Mouse (Mus musculus) kidney, embryonic 16.5 days (tissue): ENCODE data around the gene Rab20. TPM values are rescaled to one million over a fixed set of nuclear protein-coding genes. Genes with fewer than 3 reads are reported as not detected.

Source experiments
- ATAC-seq: fragments of 200-750 bp; cut with Nextera tagmentation; 2 replicates; pipeline ENCODE4 v1.8.0; 2017; ENCODE audit warnings: moderate TSS enrichment; ENCODE audit not compliant: low FRiP score, low TSS enrichment
- H3K27ac ChIP-seq: fragments of 300-500 bp; sonication (generic); 2 replicates; pipeline ENCODE4 v1.5.1; 2014; ENCODE audit warnings: low read length
- H3K27me3 ChIP-seq: fragments of 300-500 bp; sonication (generic); 2 replicates; pipeline ENCODE4 v1.6.1; 2014; ENCODE audit warnings: low read length, control low read depth, mixed read lengths; ENCODE audit not compliant: insufficient read depth
- H3K36me3 ChIP-seq: fragments of 300-500 bp; sonication (generic); 2 replicates; pipeline ENCODE4 v1.6.1; 2014; ENCODE audit warnings: low read length, control low read depth, mixed read lengths; ENCODE audit not compliant: insufficient read depth
- H3K4me1 ChIP-seq: fragments of 300-500 bp; sonication (generic); 2 replicates; pipeline ENCODE4 v1.6.1; 2014; ENCODE audit warnings: low read length, control low read depth, mixed read lengths; ENCODE audit not compliant: insufficient read depth
- H3K4me2 ChIP-seq: fragments of 300-500 bp; sonication (generic); replicated peaks from 2 replicates; pipeline ENCODE4 v1.6.1; 2014; ENCODE audit warnings: low read depth, low read length
- H3K4me3 ChIP-seq: fragments of 300-500 bp; sonication (generic); 2 replicates; pipeline ENCODE4 v1.5.1; 2014; ENCODE audit warnings: mild to moderate bottlenecking, low read length
- H3K9ac ChIP-seq: fragments of 300-500 bp; sonication (generic); replicated peaks from 2 replicates; pipeline ENCODE4 v1.6.1; 2014; ENCODE audit warnings: low read length
- H3K9me3 ChIP-seq: fragments of 300-500 bp; sonication (generic); 2 replicates; pipeline ENCODE4 v1.6.1; 2016; ENCODE audit warnings: low read length, control low read depth
- WGBS: fragments of 180-500 bp; shearing (Covaris S2); extraction: QIAGEN DNeasy Blood & Tissue Kit; methylation state at CpG from one replicate; pipeline ENCODE4 v1.1.7; 2014; 5-methylcytosine and 5-hydroxymethylcytosine counted together
- polyA plus RNA-seq: library from polyadenylated mRNA; unstranded; fragments of >200 nt; fragmentation: Nextera tagmentation; extraction: Ambion mirVana; gene quantifications from 2 replicates; pipeline ENCODE4 v1.2.1, GENCODE M21; 2015

Gene Rab20
- polyA plus RNA-seq, 1 experiment from 2014 or later = 37.3 TPM

GRCm38 (mm10) chr8:11419645-11420044 lies 58.9 kb downstream of the Rab20 start:
- Histone ChIP-seq H3K27me3 (no peaks in the 10 kb centered on the region), H3K9ac (no peak overlapping the region), H3K4me2 (no peak overlapping the region), H3K9me3 (no peaks in the 10 kb centered on the region), H3K4me3 (no peak overlapping the region), H3K36me3 (peaks cover 41% of the 10 kb centered on the region), H3K4me1 (no peaks in the 10 kb centered on the region), H3K27ac (no peak overlapping the region)
- WGBS = 10% methylated on average over 2 of the region's 2 CpGs
- 0 out of 2 replicates have a peak, but pooled peaks have one; percentile 41 for ATAC-seq

- WGBS = 40% methylated on average over 6 of the region's 6 CpGs
- 0 out of 2 replicates have a peak, but pooled peaks have one; percentile 9 for ATAC-seq
- H3K9ac ChIP-seq = no peak overlapping the region
- no peaks in the 10 kb centered on the region for H3K9me3 ChIP-seq
- no peak overlapping the region for H3K4me3 ChIP-seq
- no peaks in the 10 kb centered on the region for H3K27me3 ChIP-seq
- H3K4me2 ChIP-seq = no peak overlapping the region
- H3K4me1 ChIP-seq = no peaks in the 10 kb centered on the region
- H3K36me3 ChIP-seq = peaks cover 39% of the 10 kb centered on the region
- no peak overlapping the region for H3K27ac ChIP-seq
Observed at GRCm38 (mm10) chr8:11419232-11419631, 59.3 kb downstream of the Rab20 start.

GRCm38 (mm10) chr8:11417762-11418161 lies 60.7 kb downstream of the Rab20 start:
- no peaks in the 10 kb centered on the region for H3K9me3 ChIP-seq
- H3K4me2 ChIP-seq = no peak overlapping the region
- peaks cover 35% of the 10 kb centered on the region for H3K36me3 ChIP-seq
- no peak overlapping the region for H3K9ac ChIP-seq
- H3K4me1 ChIP-seq = no peaks in the 10 kb centered on the region
- 87% methylated on average over 13 of the region's 13 CpGs for WGBS
- no peak overlapping the region for H3K27ac ChIP-seq
- H3K27me3 ChIP-seq = no peaks in the 10 kb centered on the region
- no peak overlapping the region for H3K4me3 ChIP-seq
- ATAC-seq = no peak

- ATAC-seq = no peak
- WGBS = 89% methylated on average over 10 of the region's 10 CpGs
- peaks cover 11% of the 10 kb centered on the region; the same call in 1 of the 2 replicates for H3K4me1 ChIP-seq
- H3K4me2 ChIP-seq = no peak overlapping the region
- H3K27me3 ChIP-seq = no peaks in the 10 kb centered on the region
- H3K4me3 ChIP-seq = no peak overlapping the region
- H3K36me3 ChIP-seq = peaks cover 29% of the 10 kb centered on the region
- no peak overlapping the region for H3K9ac ChIP-seq
- H3K9me3 ChIP-seq = no peaks in the 10 kb centered on the region
- no peak overlapping the region for H3K27ac ChIP-seq
Observed at GRCm38 (mm10) chr8:11415089-11415488, 63.4 kb downstream of the Rab20 start.

DNA sequence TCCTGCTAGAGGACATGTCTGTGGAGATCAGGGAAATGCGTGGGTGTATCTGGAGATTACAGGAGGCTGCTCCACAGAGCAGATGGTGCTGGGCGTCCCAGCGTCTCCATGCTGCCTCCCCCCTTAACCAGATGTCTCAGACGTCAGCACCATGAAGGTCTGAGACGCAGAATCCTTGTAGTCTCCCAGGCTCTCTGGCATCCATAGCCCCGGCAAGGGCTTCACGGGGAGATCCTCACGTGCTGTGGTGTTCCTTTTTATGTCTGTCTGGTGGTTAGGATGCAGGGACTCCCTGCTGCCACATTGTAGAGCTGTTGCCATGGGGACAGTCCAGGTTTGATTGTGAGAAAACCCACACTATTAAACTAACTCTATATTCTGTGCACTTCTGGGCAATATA lies 64.2 kb downstream of the Rab20 start:
- H3K27me3 ChIP-seq = no peaks in the 10 kb centered on the region
- H3K9ac ChIP-seq = no peak overlapping the region
- 68% methylated on average over 8 of the region's 8 CpGs for WGBS
- no peak overlapping the region for H3K4me3 ChIP-seq
- H3K36me3 ChIP-seq = peaks cover 37% of the 10 kb centered on the region
- no peak overlapping the region for H3K27ac ChIP-seq
- ATAC-seq = no peak
- no peak overlapping the region for H3K4me2 ChIP-seq
- H3K4me1 ChIP-seq = peaks cover 11% of the 10 kb centered on the region; the same call in 1 of the 2 replicates
- no peaks in the 10 kb centered on the region for H3K9me3 ChIP-seq

DNA sequence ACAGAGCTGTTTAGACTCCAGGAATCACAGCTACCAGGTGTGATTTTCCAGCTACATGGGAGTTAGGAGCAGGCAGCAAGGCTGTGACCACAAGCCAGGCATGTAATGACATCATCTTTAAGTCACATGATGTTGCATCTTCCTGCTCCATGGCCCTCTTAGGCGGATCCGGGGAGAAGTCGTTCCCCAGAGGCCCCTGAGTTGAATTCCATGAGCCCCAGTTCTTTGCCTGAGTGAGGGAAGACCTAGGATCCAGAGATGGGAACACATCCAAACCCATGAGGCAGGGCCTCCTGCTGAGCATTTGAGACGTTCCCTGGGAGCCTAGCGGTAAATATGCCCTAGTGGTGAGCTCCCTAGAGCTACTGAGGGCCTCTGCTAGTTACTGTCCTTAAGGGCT lies 66.1 kb downstream of the Rab20 start:
- Histone ChIP-seq H3K4me2 (no peak overlapping the region), H3K9me3 (no peaks in the 10 kb centered on the region), H3K27ac (peak overlapping the region; percentile 16; the same call in 1 of the 2 replicates), H3K4me3 (no peak overlapping the region), H3K9ac (no peak overlapping the region), H3K27me3 (no peaks in the 10 kb centered on the region), H3K36me3 (peaks cover 48% of the 10 kb centered on the region), H3K4me1 (peaks cover 11% of the 10 kb centered on the region; the same call in 1 of the 2 replicates)
- ATAC-seq = no peak
- 58% methylated on average over 5 of the region's 5 CpGs for WGBS

- no peak for ATAC-seq
- H3K9me3 ChIP-seq = no peaks in the 10 kb centered on the region
- H3K27me3 ChIP-seq = no peaks in the 10 kb centered on the region
- H3K9ac ChIP-seq = no peak overlapping the region
- peaks cover 55% of the 10 kb centered on the region for H3K36me3 ChIP-seq
- 52% methylated on average over 12 of the region's 12 CpGs for WGBS
- no peak overlapping the region for H3K4me2 ChIP-seq
- no peak overlapping the region for H3K4me3 ChIP-seq
- peaks cover 14% of the 10 kb centered on the region; the same call in 1 of the 2 replicates for H3K4me1 ChIP-seq
- no peak overlapping the region for H3K27ac ChIP-seq
Observed at GRCm38 (mm10) chr8:11411504-11412124, 66.9 kb downstream of the Rab20 start.

- peak; percentile 88 for ATAC-seq
- H3K9me3 ChIP-seq = no peaks in the 10 kb centered on the region
- no peak overlapping the region for H3K4me2 ChIP-seq
- no peaks in the 10 kb centered on the region for H3K27me3 ChIP-seq
- peaks cover 31% of the 10 kb centered on the region for H3K4me1 ChIP-seq
- WGBS = 21% methylated on average over 13 of the region's 13 CpGs
- H3K36me3 ChIP-seq = peaks cover 63% of the 10 kb centered on the region
- peak overlapping the region; percentile 88 for H3K27ac ChIP-seq
- H3K9ac ChIP-seq = 0 out of 2 replicates have a peak overlapping the region, but pooled peaks have one; percentile 22
- H3K4me3 ChIP-seq = no peak overlapping the region
Observed at GRCm38 (mm10) chr8:11405722-11406481, 72.6 kb downstream of the Rab20 start.

- Histone ChIP-seq H3K4me3 (no peak overlapping the region), H3K4me2 (no peak overlapping the region), H3K4me1 (peaks cover 40% of the 10 kb centered on the region), H3K9me3 (no peaks in the 10 kb centered on the region), H3K36me3 (peaks cover 52% of the 10 kb centered on the region), H3K27ac (peak overlapping the region; percentile 19; the same call in 1 of the 2 replicates), H3K27me3 (no peaks in the 10 kb centered on the region), H3K9ac (no peak overlapping the region)
- no peak for ATAC-seq
- 74% methylated on average over 4 of the region's 4 CpGs for WGBS
Observed at GRCm38 (mm10) chr8:11404614-11405013, 73.9 kb downstream of the Rab20 start.

- Histone ChIP-seq H3K4me2 (no peak overlapping the region), H3K9me3 (no peaks in the 10 kb centered on the region), H3K27ac (no peak overlapping the region), H3K9ac (no peak overlapping the region), H3K36me3 (peaks cover 45% of the 10 kb centered on the region), H3K4me1 (peaks cover 44% of the 10 kb centered on the region), H3K4me3 (no peak overlapping the region), H3K27me3 (no peaks in the 10 kb centered on the region)
- no peak for ATAC-seq
- WGBS = 93% methylated on average over 9 of the region's 9 CpGs
Observed at GRCm38 (mm10) chr8:11403813-11404212, 74.7 kb downstream of the Rab20 start.
